Mouse (Mus musculus): ENCODE measurements around the gene Barx2.

DNA sequence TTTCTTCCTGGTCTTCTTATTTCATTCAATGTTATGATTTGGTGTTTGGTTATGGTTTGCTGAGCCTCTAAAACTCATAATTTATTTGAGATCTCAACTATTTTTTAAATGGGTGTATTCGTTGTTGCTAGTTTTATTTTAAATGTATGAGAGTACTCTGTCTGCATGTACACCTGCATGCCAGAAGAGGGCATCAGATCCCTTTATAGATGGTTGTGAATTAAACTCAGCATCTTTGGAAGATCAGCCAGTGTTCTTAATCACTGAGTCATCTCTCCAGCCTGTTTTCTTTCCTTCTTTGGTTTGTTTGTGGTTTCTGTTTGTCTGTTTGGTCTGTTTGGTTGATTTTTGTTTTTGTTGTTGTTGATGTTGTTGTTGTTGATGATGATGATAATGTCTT is 29.1 kb upstream of the Barx2 start:
- TF ChIP-seq USF1 (IDR thresholded peaks at IDR 0.05; ENCODE audit: low read depth) (no peak), POLR2AphosphoS2 (IDR thresholded peaks at IDR 0.05; ENCODE audit: insufficient read length, low read depth) (no peak), POLR2A (IDR thresholded peaks at IDR 0.05; ENCODE audit: insufficient read length, low read depth) (no peak), TCF12 (IDR thresholded peaks at IDR 0.05; ENCODE audit: insufficient read depth, poor library complexity, severe bottlenecking) (no peak), MAX (IDR thresholded peaks at IDR 0.05; ENCODE audit: low read depth) (no peak), REST (IDR thresholded peaks at IDR 0.05; ENCODE audit: insufficient read depth, insufficient read length) (no peak), CEBPB (IDR thresholded peaks at IDR 0.05; ENCODE audit: insufficient read depth, poor library complexity, severe bottlenecking) (no peak), E2F4 (IDR thresholded peaks at IDR 0.05; ENCODE audit: insufficient read depth) (no peak), TCF3 (IDR thresholded peaks at IDR 0.05; ENCODE audit: insufficient read length, low read depth) (no peak), MYOG (IDR thresholded peaks at IDR 0.05; ENCODE audit: control insufficient read depth in 1 of 3, insufficient read depth in 1 of 3, insufficient read length in 2 of 3, low read depth in 2 of 3) (no peak)
